Mouse (Mus musculus) ES-CJ7 (cell line): ENCODE results near the gene Por.

Source experiments
- DNase-seq: peaks from one replicate; pipeline ENCODE4 v3.0.0; 2011; ENCODE audit warnings: low read depth, low spot score

Por gene

GRCm38 (mm10) chr5:135669741-135670275 is at the start of gene Por:
Gene Por, plus strand, starts transcription at chr5:135670033.
- peak; percentile 91 for DNase-seq

GRCm38 (mm10) chr5:135620526-135620925 is 49.3 kb upstream of the Por start:
- DNase-seq: no peak

GRCm38 (mm10) chr5:135621725-135622124 is 48.1 kb upstream of the Por start:
- DNase-seq: no peak

DNA sequence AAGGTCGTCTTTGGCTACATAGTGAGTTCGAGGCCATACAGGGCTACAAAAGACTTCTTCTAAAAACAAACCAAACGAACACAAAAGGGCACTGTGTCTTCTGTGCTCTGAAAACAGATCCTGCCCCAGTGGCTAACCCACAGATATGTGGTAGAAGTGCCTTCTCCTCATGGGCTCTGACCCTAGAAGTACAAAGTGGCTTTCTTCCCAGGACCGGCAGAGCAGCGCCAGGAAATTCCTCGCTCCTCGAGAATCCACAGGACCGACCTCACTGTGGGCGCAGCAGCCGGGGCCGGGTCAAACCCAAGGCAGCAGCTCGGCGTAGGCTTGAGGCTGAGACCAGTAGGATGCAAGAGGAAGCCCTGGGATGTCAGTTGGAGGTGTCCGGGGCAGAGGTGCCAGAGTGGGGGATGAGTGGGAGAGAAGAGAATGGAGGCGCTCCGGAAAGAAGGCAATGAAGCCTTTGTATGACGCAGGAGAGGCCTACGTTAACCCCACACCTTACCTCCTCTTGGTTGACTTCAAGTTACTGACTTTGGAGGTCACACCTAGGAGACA is 46.7 kb upstream of the Por start:
- DNase-seq: no peak

DNA sequence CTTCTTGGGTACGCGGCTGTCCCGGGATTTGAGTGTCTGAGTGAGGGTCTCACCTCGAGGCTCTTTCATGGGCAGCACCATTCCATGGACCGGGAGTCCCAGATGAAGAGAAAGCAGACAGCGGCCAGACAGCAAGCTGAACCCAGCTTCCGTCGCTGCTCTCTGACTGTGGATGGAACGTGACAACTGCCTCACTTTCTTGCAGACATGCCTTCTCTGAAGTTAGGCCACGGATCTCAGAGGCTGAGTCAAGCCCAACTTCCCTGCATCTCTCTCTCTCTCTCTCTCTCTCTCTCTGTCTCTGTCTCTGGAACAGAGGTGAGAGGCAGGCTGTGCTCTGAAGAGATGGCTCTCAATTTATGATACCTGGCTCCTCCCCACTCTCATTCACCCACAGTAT is 40.9 kb upstream of the Por start:
- peak; percentile 54 for DNase-seq

- peak; percentile 69 for DNase-seq
Observed at GRCm38 (mm10) chr5:135629401-135629800, 40.4 kb upstream of the Por start.

GRCm38 (mm10) chr5:135630598-135630997 is 39.2 kb upstream of the Por start:
- peak; percentile 75 for DNase-seq

GRCm38 (mm10) chr5:135632117-135632796 is 37.6 kb upstream of the Por start, which contains the start of gene Rhbdd2:
Gene Rhbdd2, plus strand, starts transcription at chr5:135632618.
- DNase-seq: peak; percentile 97

- DNase-seq: peak; percentile 36
Observed at GRCm38 (mm10) chr5:135632797-135633144, 37.1 kb upstream of the Por start.

GRCm38 (mm10) chr5:135639760-135640458 is 29.9 kb upstream of the Por start:
- no peak for DNase-seq

DNA sequence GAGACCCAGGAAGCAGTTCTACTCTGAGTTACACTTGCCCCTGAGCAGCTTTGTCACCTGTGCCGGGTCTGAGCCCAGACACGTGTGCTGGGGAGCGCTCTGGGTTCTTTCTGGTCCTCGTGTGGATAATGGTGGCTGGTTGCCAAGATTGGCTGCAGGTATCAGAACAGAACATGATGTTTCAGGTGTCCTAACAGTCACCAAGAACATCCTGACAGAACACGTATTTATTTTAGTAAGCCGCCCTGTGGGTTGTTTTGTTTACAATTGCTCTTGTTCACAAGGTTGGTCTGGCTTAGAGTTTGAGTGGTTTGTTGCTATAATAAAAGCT is 29.4 kb upstream of the Por start:
- DNase-seq: no peak

DNA sequence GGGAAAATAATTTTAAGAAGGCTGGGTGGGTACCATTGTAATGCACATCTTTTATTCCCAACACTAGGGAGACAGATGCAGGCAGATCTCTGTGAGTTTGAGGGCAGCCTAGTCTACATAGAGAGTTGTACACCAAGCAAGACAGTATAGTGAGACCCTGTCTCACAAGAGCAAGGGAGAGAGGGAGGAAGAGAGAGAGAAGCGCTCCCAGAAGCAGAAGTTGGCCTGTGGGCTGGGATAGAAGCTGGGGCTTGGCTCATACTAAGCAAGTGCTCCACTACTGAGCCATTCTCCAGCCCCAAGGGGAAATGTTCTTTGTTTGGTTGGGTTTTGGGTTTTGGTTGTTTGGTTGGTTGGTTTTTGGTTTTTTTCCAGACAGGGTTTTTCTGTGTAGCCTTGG is 28.8 kb upstream of the Por start:
- DNase-seq: no peak

GRCm38 (mm10) chr5:135642686-135643551 is 26.9 kb upstream of the Por start:
- DNase-seq: peak; percentile 94

GRCm38 (mm10) chr5:135643552-135643842 is 26.3 kb upstream of the Por start:
- DNase-seq: no peak

GRCm38 (mm10) chr5:135643869-135644268 is 26.0 kb upstream of the Por start:
- DNase-seq: no peak

DNA sequence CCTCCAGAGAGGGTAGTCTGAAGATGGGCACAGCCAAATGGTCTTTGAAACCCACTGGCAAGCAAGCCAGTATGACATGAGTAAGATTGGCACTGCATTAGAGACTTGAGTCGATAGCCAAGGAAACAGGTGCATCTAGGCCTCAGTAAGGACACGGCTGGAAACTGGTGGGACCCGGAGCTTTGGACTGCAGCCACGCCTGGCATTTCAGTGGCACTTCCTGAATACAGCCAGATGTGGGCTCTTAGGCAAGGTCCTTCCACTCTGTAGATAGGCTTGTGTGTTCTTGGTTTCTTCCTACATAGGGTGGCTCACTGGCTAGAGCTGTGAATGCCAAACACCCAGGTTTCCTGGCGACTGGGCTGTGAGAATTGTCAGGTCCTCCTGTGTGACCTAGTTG is 24.5 kb upstream of the Por start:
- no peak for DNase-seq

GRCm38 (mm10) chr5:135646038-135646437 is 23.8 kb upstream of the Por start:
- DNase-seq: no peak

- peak; percentile 56 for DNase-seq
Observed at GRCm38 (mm10) chr5:135648461-135649308, 21.1 kb upstream of the Por start.

- no peak for DNase-seq
Observed at GRCm38 (mm10) chr5:135649309-135649633, 20.6 kb upstream of the Por start.

- DNase-seq: no peak
Observed at GRCm38 (mm10) chr5:135651536-135651935, 18.3 kb upstream of the Por start.

GRCm38 (mm10) chr5:135653209-135653608 is 16.6 kb upstream of the Por start:
- DNase-seq: no peak
